In genomic region chr11:77875847-77876759, GRCm38 (mm10) we compare ENCODE assay signal across 8 mouse cellular contexts. TPM values are rescaled to one million over a fixed set of nuclear protein-coding genes. Genes with fewer than 3 reads are reported as not detected.
DNase-seq lines count a peak whose midpoint lies in the region; ATAC-seq and TF ChIP-seq lines count a peak whose summit lies in the region.
"Had no signal": no experiment of that assay in that cellular context is flagged by ENCODE, and none has a peak within 500 bp of the region (broad histone marks: within the 10 kb centered on the region; RNA-seq: fewer than 3 reads in every experiment).

No protein-coding gene starts in this region.

- ATAC-seq in forebrain, embryonic 13.5 days, result 0 out of 2 replicates have a peak, but pooled peaks have one; percentile 2
- ATAC-seq in liver, embryonic 13.5 days (ENCODE audit: low read depth), result peak; percentile 57; the same call in 1 of the 2 replicates

- H3K9me3 ChIP-seq in E14TG2a.4 (ENCODE audit: low read length) (no peaks in the 10 kb centered on the region), MEL (replicated peaks; ENCODE audit: insufficient read depth, low read length) (no peaks in the 10 kb centered on the region)
- no peaks in the 10 kb centered on the region for H3K9me3 ChIP-seq in forebrain, embryonic 13.5 days (replicated peaks)
- no peaks in the 10 kb centered on the region for H3K9me3 ChIP-seq in liver, embryonic 13.5 days (replicated peaks)
- H3K9me3 ChIP-seq: embryonic facial prominence, embryonic 15.5 days had no signal

- no peaks in the 10 kb centered on the region for H3K79me2 ChIP-seq in MEL (ENCODE audit: control insufficient read depth, insufficient read depth, low read length, poor library complexity)

- peaks cover 9% of the 10 kb centered on the region; the same call in 1 of the 2 replicates for H3K27me3 ChIP-seq in E14TG2a.4 (ENCODE audit: insufficient read depth, low read length)
- H3K27me3 ChIP-seq in MEL (ENCODE audit: control insufficient read depth in 1 of 2, insufficient read depth in 2 of 2, low read length in 2 of 2), result peaks cover 4 to 14% of the 10 kb centered on the region in 2 experiments
- H3K27me3 ChIP-seq in forebrain, embryonic 13.5 days, result 0 out of 2 replicates have a peak, but pooled peaks cover 3% of the 10 kb centered on the region
- peaks cover 24% of the 10 kb centered on the region for H3K27me3 ChIP-seq in liver, embryonic 13.5 days
- H3K27me3 ChIP-seq: embryonic facial prominence, embryonic 15.5 days had no signal

- H3K27ac ChIP-seq in MEL (ENCODE audit: control insufficient read depth, low read depth, low read length), result no peak overlapping the region
- H3K27ac ChIP-seq in forebrain, embryonic 13.5 days, result peak overlapping the region; percentile 85
- no peak overlapping the region for H3K27ac ChIP-seq in liver, embryonic 13.5 days
- H3K27ac ChIP-seq: embryonic facial prominence, embryonic 15.5 days had no signal

- H3K36me3 ChIP-seq in E14TG2a.4 (ENCODE audit: insufficient read depth, low read length), result peaks cover 11% of the 10 kb centered on the region
- no peaks in the 10 kb centered on the region for H3K36me3 ChIP-seq in MEL (ENCODE audit: control insufficient read depth in 1 of 2, insufficient read depth in 2 of 2, low read length in 2 of 2)
- no peaks in the 10 kb centered on the region for H3K36me3 ChIP-seq in forebrain, embryonic 13.5 days (ENCODE audit: poor library complexity, severe bottlenecking)
- no peaks in the 10 kb centered on the region for H3K36me3 ChIP-seq in liver, embryonic 13.5 days
- H3K36me3 ChIP-seq: embryonic facial prominence, embryonic 15.5 days had no signal

- TF ChIP-seq CTCF in E14TG2a.4 (conservative IDR thresholded peaks at IDR 0.05; ENCODE audit: low read length) (no peak), MEL (IDR thresholded peaks at IDR 0.05 in 2 of 3, conservative IDR thresholded peaks at IDR 0.05 in 1 of 3; ENCODE audit: control insufficient read depth in 1 of 3, insufficient read depth in 1 of 3, low read depth in 2 of 3, low read length in 3 of 3, poor library complexity in 1 of 3, severe bottlenecking in 1 of 3) (no peak)

- TF ChIP-seq EP300 in MEL (IDR thresholded peaks at IDR 0.05; ENCODE audit: low read depth in 1 of 2, low read length in 2 of 2), result no peak

- no peak overlapping the region for H3K9ac ChIP-seq in MEL (ENCODE audit: control insufficient read depth, low read depth, low read length, poor library complexity, severe bottlenecking)
- peak overlapping the region; percentile 45 for H3K9ac ChIP-seq in forebrain, embryonic 13.5 days
- H3K9ac ChIP-seq in liver, embryonic 13.5 days, result no peak overlapping the region; the same call in 1 of the 2 replicates
- H3K9ac ChIP-seq: embryonic facial prominence, embryonic 15.5 days had no signal

- no peak for TF ChIP-seq RAD21 in MEL (IDR thresholded peaks at IDR 0.05; ENCODE audit: low read depth, low read length)

- WGBS in forebrain, embryonic 13.5 days, result 45% methylated on average over 26 of the region's 26 CpGs
- WGBS in liver, embryonic 13.5 days (ENCODE audit: insufficient replicate concordance), result 31% methylated on average over 26 of the region's 26 CpGs

- H3K4me1 ChIP-seq in E14TG2a.4 (replicated peaks; ENCODE audit: low read depth, low read length) (peaks cover 70% of the 10 kb centered on the region), MEL (ENCODE audit: control insufficient read depth in 1 of 2, insufficient read depth in 2 of 2, low read length in 2 of 2) (peaks cover 0 to 3% of the 10 kb centered on the region in 2 experiments; a peak in 1 of 4 replicates)
- peaks cover 70% of the 10 kb centered on the region for H3K4me1 ChIP-seq in forebrain, embryonic 13.5 days
- H3K4me1 ChIP-seq in liver, embryonic 13.5 days (replicated peaks), result peaks cover 22% of the 10 kb centered on the region

- H3K4me2 ChIP-seq in forebrain, embryonic 13.5 days, result peak overlapping the region; percentile 8; the same call in 1 of the 2 replicates
- H3K4me2 ChIP-seq in liver, embryonic 13.5 days, result no peak overlapping the region; the same call in 1 of the 2 replicates
- H3K4me2 ChIP-seq: embryonic facial prominence, embryonic 15.5 days had no signal

- H3K4me3 ChIP-seq in E14TG2a.4 (replicated peaks; ENCODE audit: low read length) (peak overlapping the region; percentile 68), MEL (ENCODE audit: control insufficient read depth in 1 of 2, insufficient read depth in 1 of 2, low read depth in 2 of 2, low read length in 2 of 2) (no peak overlapping the region)
- H3K4me3 ChIP-seq in forebrain, embryonic 13.5 days, result no peak overlapping the region
- no peak overlapping the region for H3K4me3 ChIP-seq in liver, embryonic 13.5 days (replicated peaks)
- H3K4me3 ChIP-seq: embryonic facial prominence, embryonic 15.5 days had no signal

- no peak for TF ChIP-seq POLR2A in MEL (IDR thresholded peaks at IDR 0.05; ENCODE audit: control insufficient read depth in 1 of 2, insufficient read depth in 1 of 2, low read depth in 1 of 2, low read length in 2 of 2, poor library complexity in 1 of 2)

- DNase-seq in MEL (ENCODE audit: low read depth, low spot score), result peak; percentile 24
- DNase-seq in liver, embryonic 13.5 days, result no peak
- peak; percentile 48 for DNase-seq in thymus, postnatal 25 days
- no peak for DNase-seq in kidney, postnatal 25 days
- DNase-seq in adrenal gland, adult (ENCODE audit: inconsistent age in 2 of 2, low spot score in 1 of 2), result no peak

TF ChIP-seq in MEL, 35 proteins besides CTCF, POLR2A, EP300 and RAD21:
- TF ChIP-seq ZMIZ1 (IDR thresholded peaks at IDR 0.05; ENCODE audit: low read depth, low read length), result no peak
- no peak for TF ChIP-seq ZKSCAN1 (IDR thresholded peaks at IDR 0.05; ENCODE audit: low read depth, low read length)
- TF ChIP-seq TAL1 (IDR thresholded peaks at IDR 0.05; ENCODE audit: low read length), result peak; percentile 63
- TF ChIP-seq MYB (IDR thresholded peaks at IDR 0.05; ENCODE audit: low read depth, low read length), result no peak
- no peak for TF ChIP-seq ZC3H11A (IDR thresholded peaks at IDR 0.05; ENCODE audit: low read depth, low read length)
- TF ChIP-seq GABPA (IDR thresholded peaks at IDR 0.05; ENCODE audit: low read depth, low read length), result no peak
- TF ChIP-seq RCOR1 (IDR thresholded peaks at IDR 0.05; ENCODE audit: low read depth, low read length), result no peak
- TF ChIP-seq CHD1 (IDR thresholded peaks at IDR 0.05; ENCODE audit: low read depth, low read length), result no peak
- no peak for TF ChIP-seq NELFE (IDR thresholded peaks at IDR 0.05; ENCODE audit: low read depth, low read length)
- TF ChIP-seq TCF12 (IDR thresholded peaks at IDR 0.05; ENCODE audit: low read depth, low read length), result peak; percentile 51; the same call in 1 of the 2 replicates
- no peak for TF ChIP-seq MAX (IDR thresholded peaks at IDR 0.05; ENCODE audit: low read length)
- TF ChIP-seq MEF2A (IDR thresholded peaks at IDR 0.05; ENCODE audit: extremely low read depth, insufficient replicate concordance, low read depth, low read length, poor library complexity, severe bottlenecking), result no peak
- no peak for TF ChIP-seq TBP (IDR thresholded peaks at IDR 0.05; ENCODE audit: low read depth, low read length)
TF ChIP-seq in MEL: peak in this region for 2.

RNA-seq across cellular contexts. Expression of gene Pipox, which starts 17.8 kb away (rescaled TPM):
- total RNA-seq in MEL (2012; rRNA removed), result not detected in 2 replicates
- polyA plus RNA-seq in MEL (2012; ENCODE audit: insufficient read depth in 1 of 2, insufficient read length in 2 of 2, low read depth in 1 of 2, low replicate concordance in 2 of 2, missing spikeins in 1 of 2), result not detected
- polyA plus RNA-seq in forebrain, embryonic 13.5 days (2015; fragmentation: Nextera tagmentation; extraction: Ambion mirVana), result 12.7 and 15.1 TPM in 2 replicates
- 8.7 and 10.4 TPM in 2 replicates for polyA plus RNA-seq in liver, embryonic 13.5 days (2015; fragmentation: Nextera tagmentation; extraction: Ambion mirVana)

RNA-seq across cellular contexts. Expression of gene Sez6, which starts 54.5 kb away (rescaled TPM):
- total RNA-seq in MEL (2012; rRNA removed), result 0.04 and 0.07 TPM in 2 replicates
- not detected for polyA plus RNA-seq in MEL (2012; ENCODE audit: insufficient read depth in 1 of 2, insufficient read length in 2 of 2, low read depth in 1 of 2, low replicate concordance in 2 of 2, missing spikeins in 1 of 2)
- 141 and 165 TPM in 2 replicates for polyA plus RNA-seq in forebrain, embryonic 13.5 days (2015; fragmentation: Nextera tagmentation; extraction: Ambion mirVana)
- 0.03 and 0.20 TPM in 2 replicates for polyA plus RNA-seq in liver, embryonic 13.5 days (2015; fragmentation: Nextera tagmentation; extraction: Ambion mirVana)

Comparison
In these comparisons a context has a peak if more than half of its experiments do, and no peak if none do; other contexts are left out.
1. DNase-seq: peak in MEL (single experiment) and thymus, postnatal 25 days (single experiment); none in liver, embryonic 13.5 days (single experiment), kidney, postnatal 25 days (0 of 2) and adrenal gland, adult (0 of 2).